Mouse (Mus musculus) limb, embryonic 14.5 days (tissue): ENCODE measurements around the gene BC049762. TPM values are rescaled to one million over a fixed set of nuclear protein-coding genes. Genes with fewer than 3 reads are reported as not detected.

Source experiments
- ATAC-seq: fragments of 200-750 bp; cut with Nextera tagmentation; 2 replicates; pipeline ENCODE4 v1.8.0; 2017; ENCODE audit warnings: low read depth, moderate number of reproducible peaks, moderate TSS enrichment; ENCODE audit not compliant: low FRiP score
- DNase-seq: peaks from one replicate; pipeline ENCODE4 v3.0.0-alpha.2; 2015; ENCODE audit warnings: low spot score
- H3K27ac ChIP-seq: fragments of 300-500 bp; sonication (generic); replicated peaks from 2 replicates; pipeline ENCODE4 v1.5.1; 2014; ENCODE audit warnings: low read depth, mild to moderate bottlenecking, low read length, moderate library complexity, mixed read lengths
- H3K27me3 ChIP-seq: fragments of 300-500 bp; sonication (generic); 2 replicates; pipeline ENCODE4 v1.6.1; 2014; ENCODE audit warnings: low read length, mixed read lengths; ENCODE audit not compliant: control insufficient read depth, insufficient read depth
- H3K36me3 ChIP-seq: fragments of 300-500 bp; sonication (generic); 2 replicates; pipeline ENCODE4 v1.6.1; 2014; ENCODE audit warnings: mild to moderate bottlenecking, low read length, moderate library complexity, mixed read lengths; ENCODE audit not compliant: control insufficient read depth, insufficient read depth
- H3K4me1 ChIP-seq: fragments of 300-500 bp; sonication (generic); 2 replicates; pipeline ENCODE4 v1.6.1; 2014; ENCODE audit warnings: antibody characterized with exemption, low read length, mixed read lengths; ENCODE audit not compliant: control insufficient read depth, insufficient read depth
- H3K4me2 ChIP-seq: fragments of 300-500 bp; sonication (generic); replicated peaks from 2 replicates; pipeline ENCODE4 v1.6.1; 2014; ENCODE audit warnings: low read depth, mild to moderate bottlenecking, low read length, moderate library complexity; ENCODE audit not compliant: severe bottlenecking
- H3K4me3 ChIP-seq: fragments of 300-500 bp; sonication (generic); replicated peaks from 2 replicates; pipeline ENCODE4 v1.5.1; 2014; ENCODE audit warnings: low read length
- H3K9ac ChIP-seq: fragments of 300-500 bp; sonication (generic); 2 replicates; pipeline ENCODE4 v1.6.1; 2014; ENCODE audit warnings: mild to moderate bottlenecking, low read depth, low read length, moderate library complexity; ENCODE audit not compliant: severe bottlenecking
- H3K9me3 ChIP-seq: fragments of 300-500 bp; sonication (generic); 2 replicates; pipeline ENCODE4 v1.6.1; 2016; ENCODE audit warnings: low read length; ENCODE audit not compliant: control insufficient read depth
- POLR2A ChIP-seq: fragments of 200-500 bp; IDR thresholded peaks from 2 replicates; pipeline ENCODE4 v1.8.0; 2012; ENCODE audit warnings: inconsistent platforms, mild to moderate bottlenecking, moderate library complexity, borderline replicate concordance; ENCODE audit not compliant: insufficient read depth, insufficient read length; ENCODE audit errors: extremely low read depth
- WGBS: fragments of 180-500 bp; shearing (Covaris S2); extraction: QIAGEN DNeasy Blood & Tissue Kit; methylation state at CpG from one replicate; pipeline ENCODE4 v1.1.7; 2014; 5-methylcytosine and 5-hydroxymethylcytosine counted together
- polyA plus RNA-seq, 2 experiments: library from polyadenylated mRNA; depleted of rRNA in 1 of 2; stranded (reverse) in 1 of 2; unstranded in 1 of 2; fragments of >200 nt; fragmentation: Nextera tagmentation in 1 of 2; extraction: Ambion mirVana in 1 of 2; gene quantifications; 2 replicates each; pipeline versions ENCODE4 v1.2.1 to v1.2.3; 2012 to 2014

The BC049762 gene
- polyA plus RNA-seq, 2 experiments, result 0.36 to 0.40 TPM

DNA sequence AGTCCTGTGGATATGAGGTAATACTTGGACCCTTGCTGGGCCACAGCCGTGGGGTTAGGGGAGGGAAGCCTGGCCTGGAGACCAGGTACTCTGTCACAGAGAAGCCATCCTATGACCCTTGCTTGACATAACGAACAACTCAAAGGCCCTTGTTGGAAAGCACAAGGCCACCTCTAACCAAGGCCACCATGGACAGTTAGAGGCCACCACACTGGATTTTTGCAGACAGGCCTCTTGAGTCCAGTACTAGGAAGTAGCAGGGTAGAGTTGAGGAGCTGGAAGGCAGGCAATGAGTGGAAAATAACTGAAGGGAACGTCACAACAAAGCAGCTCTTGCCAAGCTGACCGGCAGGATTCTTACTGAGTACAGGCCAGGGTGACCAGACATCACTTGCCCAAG is 35.8 kb upstream of the BC049762 start:
- WGBS, result 90% methylated on average over 4 of the region's 4 CpGs
- no peaks in the 10 kb centered on the region for H3K27me3 ChIP-seq
- no peak overlapping the region for H3K4me3 ChIP-seq
- no peaks in the 10 kb centered on the region; the same call in 1 of the 2 replicates for H3K4me1 ChIP-seq
- no peaks in the 10 kb centered on the region for H3K9me3 ChIP-seq
- no peak overlapping the region for H3K9ac ChIP-seq
- TF ChIP-seq POLR2A, result no peak
- H3K36me3 ChIP-seq, result no peaks in the 10 kb centered on the region
- ATAC-seq, result no peak
- H3K4me2 ChIP-seq, result no peak overlapping the region
- no peak for DNase-seq
- H3K27ac ChIP-seq, result no peak overlapping the region

DNA sequence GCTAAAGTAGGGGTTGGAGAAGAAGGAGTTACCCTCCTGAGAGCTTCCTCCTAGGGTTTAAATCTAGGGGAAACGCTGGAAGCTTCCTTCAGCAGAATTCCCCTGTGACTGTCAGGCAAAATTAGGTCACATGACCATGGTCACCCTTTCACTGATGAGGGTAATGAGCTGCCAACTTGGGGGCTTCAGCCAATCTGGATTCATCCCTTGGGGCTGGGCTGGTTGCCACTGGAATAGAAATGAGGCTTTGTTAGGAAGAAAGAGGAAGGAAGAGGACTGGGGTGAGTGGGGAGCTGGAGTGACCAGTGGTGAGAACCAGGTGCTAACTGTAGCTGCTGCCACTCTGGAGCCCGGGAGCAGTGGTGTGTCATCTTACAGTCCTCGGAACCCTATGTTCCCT is 32.9 kb upstream of the BC049762 start:
- 90% methylated on average over 3 of the region's 3 CpGs for WGBS
- Histone ChIP-seq H3K4me1 (0 out of 2 replicates have a peak, but pooled peaks cover under 1% of the 10 kb centered on the region), H3K9ac (no peak overlapping the region), H3K9me3 (no peaks in the 10 kb centered on the region), H3K27ac (no peak overlapping the region), H3K27me3 (no peaks in the 10 kb centered on the region), H3K4me2 (no peak overlapping the region), H3K4me3 (no peak overlapping the region), H3K36me3 (no peaks in the 10 kb centered on the region)
- no peak for ATAC-seq
- no peak for TF ChIP-seq POLR2A
- no peak for DNase-seq

DNA sequence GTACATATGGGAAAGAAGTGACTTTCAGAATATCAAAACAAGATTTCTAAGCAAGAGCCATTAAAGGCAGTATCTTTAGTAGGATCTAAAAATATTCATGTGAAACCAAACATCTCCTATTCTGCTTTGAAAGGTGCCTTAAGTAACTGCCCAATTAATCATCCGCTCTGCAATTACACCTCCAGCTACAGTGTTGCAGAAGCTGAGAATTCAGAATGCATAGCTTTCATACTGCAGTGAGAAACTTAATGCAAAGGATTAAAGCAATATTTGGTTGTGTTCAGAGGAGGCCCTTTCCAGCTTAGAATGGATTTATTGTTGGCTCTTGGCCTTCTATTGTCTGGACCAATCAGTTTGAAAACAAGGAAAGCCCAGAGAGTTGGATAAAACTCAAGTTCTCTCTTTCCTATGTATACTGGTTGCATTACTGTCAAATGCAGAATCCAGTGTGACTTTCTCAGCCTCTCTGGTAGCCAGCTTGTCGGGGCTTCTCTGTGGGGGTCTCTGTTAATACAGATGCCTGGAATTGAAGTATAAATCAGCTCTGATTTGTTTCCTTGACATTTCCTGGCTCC is 31.2 kb upstream of the BC049762 start:
- Histone ChIP-seq H3K27ac (no peak overlapping the region), H3K4me1 (peaks cover 5% of the 10 kb centered on the region; the same call in 1 of the 2 replicates), H3K4me3 (no peak overlapping the region), H3K4me2 (no peak overlapping the region), H3K9ac (no peak overlapping the region), H3K9me3 (no peaks in the 10 kb centered on the region), H3K27me3 (no peaks in the 10 kb centered on the region), H3K36me3 (no peaks in the 10 kb centered on the region)
- 53% methylated on average over 2 of the region's 2 CpGs for WGBS
- DNase-seq (peak; percentile 57), ATAC-seq (no peak)
- no peak for TF ChIP-seq POLR2A

DNA sequence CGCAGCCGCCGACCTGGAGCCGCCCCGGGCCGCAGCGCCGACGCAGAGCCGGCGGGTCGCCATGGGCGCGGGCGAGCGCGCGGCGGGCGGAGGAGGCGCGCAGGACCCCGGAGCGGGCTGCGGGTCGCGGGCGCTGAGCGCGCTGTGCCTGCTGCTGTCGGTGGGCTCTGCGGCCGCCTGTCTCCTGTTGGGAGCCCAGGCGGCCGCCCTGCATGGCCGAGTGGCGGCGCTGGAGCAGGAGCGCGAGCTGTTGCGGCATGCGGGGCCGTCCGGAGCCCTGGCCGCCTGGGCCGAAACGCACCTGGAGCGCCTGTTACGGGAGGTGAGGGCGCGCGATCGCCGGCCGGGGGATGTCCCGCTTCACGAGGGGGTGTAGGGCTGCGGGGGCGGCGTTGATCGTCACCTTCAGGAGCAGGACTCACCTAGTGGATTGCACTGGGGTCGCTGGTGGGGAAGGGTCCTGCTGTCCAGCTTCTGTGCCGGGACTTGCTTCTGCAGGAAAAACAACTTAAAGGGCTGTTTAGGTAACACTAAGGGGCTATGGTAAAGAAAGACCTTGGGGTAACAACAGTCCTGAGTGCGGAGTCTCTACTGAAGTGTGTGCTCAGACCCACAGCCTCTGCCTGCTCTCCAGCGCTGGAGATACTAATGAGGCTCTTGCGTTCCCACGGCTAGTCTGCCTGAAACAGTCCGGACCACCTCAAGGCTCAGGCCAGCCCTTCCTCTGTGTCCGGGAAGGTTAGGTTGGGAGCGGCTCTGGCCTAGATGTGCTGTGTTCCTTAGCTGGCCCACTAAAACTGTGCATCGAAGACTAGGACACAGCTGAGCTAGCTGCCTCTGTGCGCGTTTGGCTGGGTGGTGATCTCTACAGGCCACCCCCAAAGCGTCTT is 27.5 kb upstream of the BC049762 start:
- no peaks in the 10 kb centered on the region for H3K27me3 ChIP-seq

DNA sequence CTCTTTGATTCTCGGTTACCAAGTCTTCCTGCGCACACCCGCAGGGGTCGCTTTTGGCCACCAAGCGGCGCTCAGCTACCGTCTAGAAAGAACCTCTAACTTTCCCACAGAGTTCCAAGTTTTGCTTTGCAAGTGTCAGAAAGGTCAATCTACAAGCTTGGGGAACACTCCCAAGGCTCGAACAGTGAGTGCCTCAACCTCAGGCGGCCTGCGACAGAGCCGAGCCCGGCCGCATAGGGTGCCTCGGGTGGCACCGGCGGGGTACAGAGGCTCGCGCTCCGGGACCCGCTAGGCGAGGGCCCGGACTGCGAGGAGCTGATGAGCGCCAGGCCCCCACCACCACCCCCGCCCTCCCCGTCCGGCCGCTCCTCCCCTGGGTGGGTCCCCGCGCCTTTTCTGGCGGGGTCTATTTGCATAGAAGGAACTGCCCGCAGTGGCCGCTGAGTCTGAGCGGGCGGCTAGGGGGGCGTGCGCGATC is 26.8 kb upstream of the BC049762 start, which contains the start of gene Col23a1:
Gene Col23a1, plus strand, starts transcription at position 357 of the 478 bp plus-strand sequence.
- Histone ChIP-seq H3K4me3 (peak within 1 kb of the TSS; percentile 58), H3K27me3 (no peaks in the 10 kb centered on the region), H3K36me3 (peaks cover 5% of the 10 kb centered on the region), H3K27ac (peak within 1 kb of the TSS; percentile 55), H3K4me1 (peaks cover 5% of the 10 kb centered on the region; the same call in 1 of the 2 replicates), H3K4me2 (peak within 1 kb of the TSS; percentile 88), H3K9me3 (no peaks in the 10 kb centered on the region), H3K9ac (peak within 1 kb of the TSS; percentile 66)
- WGBS, result under 1% methylated on average over 29 of the region's 38 CpGs
- ATAC-seq, result peak; percentile 90
- TF ChIP-seq POLR2A, result no peak
- peak; percentile 84 for DNase-seq

More for the DNA sequence above, 27.5 kb upstream of the BC049762 start:
- WGBS, result 2% methylated on average over 46 of the region's 74 CpGs
- H3K36me3 ChIP-seq, result no peaks in the 10 kb centered on the region
- peak overlapping the region; percentile 58 for H3K4me3 ChIP-seq
- peaks cover 5% of the 10 kb centered on the region; the same call in 1 of the 2 replicates for H3K4me1 ChIP-seq
- peak overlapping the region; percentile 88 for H3K4me2 ChIP-seq
- ATAC-seq (peak; percentile 69), DNase-seq (peak; percentile 18)
- TF ChIP-seq POLR2A, result no peak
- H3K27ac ChIP-seq, result peak overlapping the region; percentile 55
- H3K9me3 ChIP-seq, result no peaks in the 10 kb centered on the region
- H3K9ac ChIP-seq, result peak overlapping the region; percentile 66
